Mouse (Mus musculus) heart, adult 2 months (tissue): ENCODE data around the gene Gm6899. TPM values are rescaled to one million over a fixed set of nuclear protein-coding genes. Genes with fewer than 3 reads are reported as not detected.
A peak's percentile ranks its signal among the peaks of the same experiment; 100 is the strongest.

Experiments
- DNase-seq, 2 experiments: peaks; one replicate each; pipeline ENCODE4 v3.0.0; 2021
- H3K27ac ChIP-seq: fragments of 200-600 bp; 2 replicates; pipeline ENCODE4 v1.8.1; 2022
- H3K27me3 ChIP-seq: fragments of 200-500 bp; 2 replicates; pipeline ENCODE4 v1.6.1; 2012; ENCODE audit warnings: mild to moderate bottlenecking, low read length, inconsistent platforms, mixed read lengths; ENCODE audit not compliant: control insufficient read depth, insufficient read depth
- H3K36me3 ChIP-seq: fragments of 200-500 bp; 2 replicates; pipeline ENCODE4 v1.6.1; 2012; ENCODE audit warnings: low read length, inconsistent platforms; ENCODE audit not compliant: control insufficient read depth, insufficient read depth
- H3K4me1 ChIP-seq: fragments of 200-500 bp; 2 replicates; pipeline ENCODE4 v1.6.1; 2011; ENCODE audit warnings: low read length; ENCODE audit not compliant: control insufficient read depth, insufficient read depth
- H3K4me3 ChIP-seq: fragments of 200-600 bp; 2 replicates; pipeline ENCODE4 v1.8.1; 2022
- H3K79me2 ChIP-seq: fragments of 200-500 bp; replicated peaks from 2 replicates; pipeline ENCODE4 v1.6.1; 2012; ENCODE audit warnings: mild to moderate bottlenecking, inconsistent platforms, low read length, moderate library complexity, mixed read lengths; ENCODE audit not compliant: control insufficient read depth, insufficient read depth
- H3K9ac ChIP-seq: fragments of 200-500 bp; 2 replicates; pipeline ENCODE4 v1.6.1; 2012; ENCODE audit warnings: low read depth, mild to moderate bottlenecking, control low read depth, inconsistent platforms, low read length, mixed read lengths
- CTCF ChIP-seq: fragments of 200-600 bp; IDR thresholded peaks from 2 replicates; pipeline ENCODE4 v1.8.1; 2022; ENCODE audit warnings: antibody characterized with exemption, mild to moderate bottlenecking, moderate library complexity
- EP300 ChIP-seq: fragments of 200-500 bp; IDR thresholded peaks from 2 replicates; pipeline ENCODE4 v1.6.1; 2011; ENCODE audit warnings: low read depth, low read length, control low read depth; ENCODE audit not compliant: insufficient read depth
- POLR2A ChIP-seq: fragments of 200-500 bp; IDR thresholded peaks from 2 replicates; pipeline ENCODE4 v1.6.1; 2011; ENCODE audit warnings: mild to moderate bottlenecking, low read depth, low read length, control low read depth; ENCODE audit not compliant: insufficient read depth
- WGBS: fragments of 180-500 bp; shearing (Covaris S2); methylation state at CpG from one replicate; pipeline ENCODE4 v1.1.7; 2018; 5-methylcytosine and 5-hydroxymethylcytosine counted together
- intact Hi-C: fragments of 180-260 bp; cut with DNase I; formaldehyde crosslinking; loops from one replicate; pipeline ENCODE4 v1.15.1; 2025
- polyA plus RNA-seq: library from polyadenylated mRNA; depleted of rRNA; stranded (reverse); fragments of >200 nt; gene quantifications from 2 replicates; pipeline ENCODE4 v1.2.3, GENCODE M21; 2012; rRNA removed
- total RNA-seq, 2 experiments: library from RNA; stranded (reverse); gene quantifications; 2 replicates each; pipeline ENCODE4 v1.2.3; 2021

Gene Gm6899
- total and polyA plus RNA-seq, 3 experiments: not detected

- Histone ChIP-seq H3K27me3 (no peaks in the 10 kb centered on the region), H3K36me3 (no peaks in the 10 kb centered on the region), H3K79me2 (no peaks in the 10 kb centered on the region), H3K4me1 (no peaks in the 10 kb centered on the region), H3K4me3 (no peak overlapping the region), H3K27ac (no peak overlapping the region), H3K9ac (no peak overlapping the region)
- intact Hi-C loops: no loop called here
- 60% methylated on average over 1 of the region's 1 CpGs for WGBS
- DNase-seq: no peak
- TF ChIP-seq EP300 (no peak), POLR2A (no peak), CTCF (no peak)
These were observed 43.2 kb downstream of the Gm6899 start for GRCm38 (mm10) chr11:26636239-26636638.

GRCm38 (mm10) chr11:26640314-26640785, 47.3 kb downstream of the Gm6899 start:
- H3K27ac ChIP-seq: no peak overlapping the region
- H3K4me3 ChIP-seq: no peak overlapping the region
- no peak overlapping the region for H3K9ac ChIP-seq
- WGBS: 39% methylated on average over 8 of the region's 8 CpGs
- TF ChIP-seq EP300 (no peak), CTCF (no peak), POLR2A (no peak)
- no peaks in the 10 kb centered on the region for H3K4me1 ChIP-seq
- intact Hi-C loops: no loop called here
- no peaks in the 10 kb centered on the region for H3K27me3 ChIP-seq
- no peaks in the 10 kb centered on the region for H3K36me3 ChIP-seq
- no peaks in the 10 kb centered on the region for H3K79me2 ChIP-seq
- DNase-seq: peak in 1 of 2 experiments; percentile 29

GRCm38 (mm10) chr11:26642141-26642540, 49.1 kb downstream of the Gm6899 start:
- Histone ChIP-seq H3K79me2 (no peaks in the 10 kb centered on the region), H3K4me1 (no peaks in the 10 kb centered on the region), H3K27ac (no peak overlapping the region), H3K4me3 (no peak overlapping the region), H3K27me3 (no peaks in the 10 kb centered on the region), H3K9ac (no peak overlapping the region), H3K36me3 (no peaks in the 10 kb centered on the region)
- intact Hi-C loops: no loop called here
- TF ChIP-seq POLR2A (no peak), CTCF (no peak), EP300 (no peak)
- WGBS: 85% methylated on average over 1 of the region's 1 CpGs
- no peak for DNase-seq

Other genes with a start within 250 kb of the Gm6899 start
- gene Fancl, start 207.1 kb upstream of the Gm6899 start, total RNA-seq: 1 to 10 TPM; 7.6 to 9.1 TPM
- 1.6 and 4.5 TPM in 2 replicates for gene Fancl, start 207.1 kb upstream of the Gm6899 start, polyA plus RNA-seq
- 1 to 10 TPM; 4.5 to 6.0 TPM for gene Vrk2, start 758 bp downstream of the Gm6899 start, total RNA-seq
- gene Vrk2, start 758 bp downstream of the Gm6899 start, polyA plus RNA-seq: 1.6 and 3.4 TPM in 2 replicates